Mouse (Mus musculus): Measurements from ENCODE around the gene Tmod1. TPM values are rescaled to one million over a fixed set of nuclear protein-coding genes. Genes with fewer than 3 reads are reported as not detected.
A peak's percentile ranks its signal among the peaks of the same experiment; 100 is the strongest.

Tmod1 gene
- polyA plus RNA-seq, 1 experiment from 2014 or later = 2.5 TPM

- Histone ChIP-seq H3K9ac (ENCODE audit: low read length) (no peak overlapping the region), H3K4me2 (ENCODE audit: low read length) (no peak overlapping the region), H3K9me3 (ENCODE audit: control insufficient read depth, low read length) (no peaks in the 10 kb centered on the region), H3K4me3 (ENCODE audit: low read depth, low read length) (no peak overlapping the region), H3K27ac (ENCODE audit: low read depth) (no peak overlapping the region), H3K4me1 (replicated peaks; ENCODE audit: control insufficient read depth, insufficient read depth, low read length) (no peaks in the 10 kb centered on the region), H3K27me3 (replicated peaks; ENCODE audit: control insufficient read depth, insufficient read depth, low read length) (no peaks in the 10 kb centered on the region), H3K36me3 (ENCODE audit: control insufficient read depth, insufficient read depth, low read length) (peaks cover 100% of the 10 kb centered on the region)
- ATAC-seq (replicated peaks; ENCODE audit: low FRiP score, low TSS enrichment, low read depth) = no peak
- no peak for DNase-seq (ENCODE audit: low spot score)
- whole genome bisulfite sequencing = 83% methylated on average over 3 of the region's 3 CpGs
Measured at GRCm38 (mm10) chr4:46120767-46121166, 82.0 kb downstream of the Tmod1 start.

GRCm38 (mm10) chr4:46123358-46123757, 84.6 kb downstream of the Tmod1 start:
- H3K9me3 ChIP-seq (ENCODE audit: control insufficient read depth, low read length) = no peaks in the 10 kb centered on the region
- no peak for DNase-seq (ENCODE audit: low spot score)
- no peak overlapping the region for H3K9ac ChIP-seq (ENCODE audit: low read length)
- no peaks in the 10 kb centered on the region for H3K4me1 ChIP-seq (replicated peaks; ENCODE audit: control insufficient read depth, insufficient read depth, low read length)
- H3K4me3 ChIP-seq (ENCODE audit: low read depth, low read length) = no peak overlapping the region
- WGBS = 85% methylated on average over 6 of the region's 6 CpGs
- no peak overlapping the region for H3K27ac ChIP-seq (ENCODE audit: low read depth)
- H3K36me3 ChIP-seq (ENCODE audit: control insufficient read depth, insufficient read depth, low read length) = peaks cover 90% of the 10 kb centered on the region
- no peaks in the 10 kb centered on the region for H3K27me3 ChIP-seq (replicated peaks; ENCODE audit: control insufficient read depth, insufficient read depth, low read length)
- H3K4me2 ChIP-seq (ENCODE audit: low read length) = no peak overlapping the region
- no peak for ATAC-seq (replicated peaks; ENCODE audit: low FRiP score, low TSS enrichment, low read depth)

GRCm38 (mm10) chr4:46126541-46126940, 87.8 kb downstream of the Tmod1 start:
- H3K4me3 ChIP-seq (ENCODE audit: low read depth, low read length) = no peak overlapping the region
- H3K4me2 ChIP-seq (ENCODE audit: low read length) = no peak overlapping the region
- no peak overlapping the region for H3K27ac ChIP-seq (ENCODE audit: low read depth)
- no peak overlapping the region for H3K9ac ChIP-seq (ENCODE audit: low read length)
- WGBS = 43% methylated on average over 2 of the region's 2 CpGs
- DNase-seq (ENCODE audit: low spot score) (peak; percentile 82), ATAC-seq (replicated peaks; ENCODE audit: low FRiP score, low TSS enrichment, low read depth) (peak; percentile 36; the same call in 1 of the 2 replicates)
- no peaks in the 10 kb centered on the region for H3K9me3 ChIP-seq (ENCODE audit: control insufficient read depth, low read length)
- peaks cover 89% of the 10 kb centered on the region for H3K36me3 ChIP-seq (ENCODE audit: control insufficient read depth, insufficient read depth, low read length)
- no peaks in the 10 kb centered on the region for H3K27me3 ChIP-seq (replicated peaks; ENCODE audit: control insufficient read depth, insufficient read depth, low read length)
- no peaks in the 10 kb centered on the region for H3K4me1 ChIP-seq (replicated peaks; ENCODE audit: control insufficient read depth, insufficient read depth, low read length)

- no peak overlapping the region for H3K4me2 ChIP-seq (ENCODE audit: low read length)
- 87% methylated on average over 8 of the region's 8 CpGs for WGBS
- H3K4me3 ChIP-seq (ENCODE audit: low read depth, low read length) = no peak overlapping the region
- DNase-seq (ENCODE audit: low spot score) (no peak), ATAC-seq (replicated peaks; ENCODE audit: low FRiP score, low TSS enrichment, low read depth) (no peak)
- no peaks in the 10 kb centered on the region for H3K4me1 ChIP-seq (replicated peaks; ENCODE audit: control insufficient read depth, insufficient read depth, low read length)
- no peak overlapping the region for H3K27ac ChIP-seq (ENCODE audit: low read depth)
- no peaks in the 10 kb centered on the region for H3K9me3 ChIP-seq (ENCODE audit: control insufficient read depth, low read length)
- no peaks in the 10 kb centered on the region for H3K27me3 ChIP-seq (replicated peaks; ENCODE audit: control insufficient read depth, insufficient read depth, low read length)
- no peak overlapping the region for H3K9ac ChIP-seq (ENCODE audit: low read length)
- H3K36me3 ChIP-seq (ENCODE audit: control insufficient read depth, insufficient read depth, low read length) = peaks cover 89% of the 10 kb centered on the region
Measured at GRCm38 (mm10) chr4:46129311-46130004, 90.7 kb downstream of the Tmod1 start.

GRCm38 (mm10) chr4:46130221-46130620, 91.5 kb downstream of the Tmod1 start:
- 82% methylated on average over 3 of the region's 3 CpGs for WGBS

GRCm38 (mm10) chr4:46131791-46132190, 93.1 kb downstream of the Tmod1 start:
- Histone ChIP-seq H3K4me2 (ENCODE audit: low read length) (no peak overlapping the region), H3K4me3 (ENCODE audit: low read depth, low read length) (no peak overlapping the region), H3K9me3 (ENCODE audit: control insufficient read depth, low read length) (no peaks in the 10 kb centered on the region), H3K27ac (ENCODE audit: low read depth) (no peak overlapping the region), H3K9ac (ENCODE audit: low read length) (no peak overlapping the region), H3K36me3 (ENCODE audit: control insufficient read depth, insufficient read depth, low read length) (peaks cover 84% of the 10 kb centered on the region), H3K27me3 (replicated peaks; ENCODE audit: control insufficient read depth, insufficient read depth, low read length) (no peaks in the 10 kb centered on the region), H3K4me1 (replicated peaks; ENCODE audit: control insufficient read depth, insufficient read depth, low read length) (peaks cover 3% of the 10 kb centered on the region)
- ATAC-seq (replicated peaks; ENCODE audit: low FRiP score, low TSS enrichment, low read depth) (no peak), DNase-seq (ENCODE audit: low spot score) (no peak)
- 87% methylated on average over 6 of the region's 6 CpGs for WGBS

More at GRCm38 (mm10) chr4:46130221-46130620, 91.5 kb downstream of the Tmod1 start:
- DNase-seq (ENCODE audit: low spot score) (peak; percentile 77), ATAC-seq (replicated peaks; ENCODE audit: low FRiP score, low TSS enrichment, low read depth) (no peak)
- Histone ChIP-seq H3K4me2 (ENCODE audit: low read length) (no peak overlapping the region), H3K4me1 (replicated peaks; ENCODE audit: control insufficient read depth, insufficient read depth, low read length) (no peaks in the 10 kb centered on the region), H3K27me3 (replicated peaks; ENCODE audit: control insufficient read depth, insufficient read depth, low read length) (no peaks in the 10 kb centered on the region), H3K9ac (ENCODE audit: low read length) (no peak overlapping the region), H3K27ac (ENCODE audit: low read depth) (no peak overlapping the region), H3K9me3 (ENCODE audit: control insufficient read depth, low read length) (no peaks in the 10 kb centered on the region), H3K36me3 (ENCODE audit: control insufficient read depth, insufficient read depth, low read length) (peaks cover 89% of the 10 kb centered on the region), H3K4me3 (ENCODE audit: low read depth, low read length) (no peak overlapping the region)

GRCm38 (mm10) chr4:46137629-46138286, 99.0 kb downstream of the Tmod1 start:
- Histone ChIP-seq H3K9ac (ENCODE audit: low read length) (peak overlapping the region; percentile 93), H3K4me3 (ENCODE audit: low read depth, low read length) (peak overlapping the region; percentile 96), H3K4me1 (replicated peaks; ENCODE audit: control insufficient read depth, insufficient read depth, low read length) (peaks cover 22% of the 10 kb centered on the region), H3K36me3 (ENCODE audit: control insufficient read depth, insufficient read depth, low read length) (peaks cover 32% of the 10 kb centered on the region), H3K27me3 (replicated peaks; ENCODE audit: control insufficient read depth, insufficient read depth, low read length) (no peaks in the 10 kb centered on the region), H3K27ac (ENCODE audit: low read depth) (peak overlapping the region; percentile 99), H3K4me2 (ENCODE audit: low read length) (peak overlapping the region; percentile 83), H3K9me3 (ENCODE audit: control insufficient read depth, low read length) (no peaks in the 10 kb centered on the region)
- DNase-seq (ENCODE audit: low spot score) = peak; percentile 65
- ATAC-seq (replicated peaks; ENCODE audit: low FRiP score, low TSS enrichment, low read depth) = peak; percentile 78
- 4% methylated on average over 17 of the region's 17 CpGs for WGBS

- peak; percentile 98 for DNase-seq (ENCODE audit: low spot score)
- WGBS = under 1% methylated on average over 85 of the region's 90 CpGs
- peak within 1 kb of the TSS; percentile 83 for H3K4me2 ChIP-seq (ENCODE audit: low read length)
- peak within 1 kb of the TSS; percentile 96 for H3K4me3 ChIP-seq (ENCODE audit: low read depth, low read length)
- peaks cover 24% of the 10 kb centered on the region for H3K36me3 ChIP-seq (ENCODE audit: control insufficient read depth, insufficient read depth, low read length)
- peak; percentile 83 for ATAC-seq (replicated peaks; ENCODE audit: low FRiP score, low TSS enrichment, low read depth)
- H3K27me3 ChIP-seq (replicated peaks; ENCODE audit: control insufficient read depth, insufficient read depth, low read length) = no peaks in the 10 kb centered on the region
- H3K9me3 ChIP-seq (ENCODE audit: control insufficient read depth, low read length) = no peaks in the 10 kb centered on the region
- H3K27ac ChIP-seq (ENCODE audit: low read depth) = peak within 1 kb of the TSS; percentile 99
- peak within 1 kb of the TSS; percentile 93 for H3K9ac ChIP-seq (ENCODE audit: low read length)
- peaks cover 22% of the 10 kb centered on the region for H3K4me1 ChIP-seq (replicated peaks; ENCODE audit: control insufficient read depth, insufficient read depth, low read length)
Measured at GRCm38 (mm10) chr4:46138287-46139222, 99.8 kb downstream of the Tmod1 start, which contains the start of the genes Ncbp1 and Tstd2. Gene Ncbp1 (plus strand): TSS chr4:46138613. Gene Tstd2 (minus strand): TSS chr4:46138694.
